Mouse (Mus musculus): Measurements from ENCODE around the gene G0s2.

- TF ChIP-seq CTCF (IDR thresholded peaks at IDR 0.05; ENCODE audit: low read depth) (no peak), EP300 (optimal IDR thresholded peaks at IDR 0.05) (no peak)
Measured at GRCm38 (mm10) chr1:193230935-193231334, 42.1 kb downstream of the G0s2 start.
